Mouse (Mus musculus): ENCODE results near the gene Egln1.
A peak's percentile ranks its signal among the peaks of the same experiment; 100 is the strongest.

Egln1 gene

DNA sequence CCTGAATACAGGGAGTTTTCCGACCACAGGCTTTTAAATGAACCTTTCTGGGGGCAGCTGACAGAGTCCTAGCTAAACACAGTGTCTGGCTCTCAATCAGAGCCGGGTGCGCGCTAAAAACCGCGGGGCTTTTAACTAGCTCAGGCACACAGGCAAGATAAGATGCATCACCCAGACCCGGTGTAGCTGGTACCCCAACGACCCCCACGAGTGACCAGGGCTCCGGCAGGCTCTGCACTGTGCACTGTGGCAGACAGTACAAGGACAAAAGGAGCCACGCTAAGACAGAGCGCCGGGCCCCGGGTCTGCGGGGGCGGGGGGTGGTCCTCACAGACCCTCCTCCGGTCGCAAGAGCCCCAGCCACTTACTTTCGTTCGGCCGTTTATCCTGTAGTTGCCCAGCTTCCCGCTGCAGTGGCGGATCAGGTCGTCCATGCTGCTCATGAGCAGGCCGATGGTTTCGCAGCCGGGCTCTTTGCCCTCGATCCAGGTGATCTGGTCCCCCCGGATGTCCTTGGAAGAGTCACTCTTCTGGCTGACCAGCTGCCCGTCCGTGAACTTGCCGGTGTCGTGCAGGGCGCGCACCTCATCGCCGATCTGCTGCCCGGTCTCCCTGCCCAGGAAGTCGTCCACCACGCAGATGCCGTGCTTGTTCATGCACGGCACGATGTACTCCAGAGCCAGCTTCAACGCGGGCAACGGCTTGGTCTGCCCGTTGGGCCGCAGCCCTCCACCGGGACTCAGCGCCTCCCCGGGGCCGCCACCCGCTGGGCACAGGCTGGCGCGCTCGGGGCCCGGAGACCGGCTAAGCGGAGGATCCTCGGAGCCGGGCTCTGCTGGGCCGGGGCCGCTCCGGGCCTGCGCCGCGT, 1.0 kb downstream of the Egln1 start:
- peak; percentile 46 for DNase-seq (ENCODE audit: low read depth, low spot score)

DNA sequence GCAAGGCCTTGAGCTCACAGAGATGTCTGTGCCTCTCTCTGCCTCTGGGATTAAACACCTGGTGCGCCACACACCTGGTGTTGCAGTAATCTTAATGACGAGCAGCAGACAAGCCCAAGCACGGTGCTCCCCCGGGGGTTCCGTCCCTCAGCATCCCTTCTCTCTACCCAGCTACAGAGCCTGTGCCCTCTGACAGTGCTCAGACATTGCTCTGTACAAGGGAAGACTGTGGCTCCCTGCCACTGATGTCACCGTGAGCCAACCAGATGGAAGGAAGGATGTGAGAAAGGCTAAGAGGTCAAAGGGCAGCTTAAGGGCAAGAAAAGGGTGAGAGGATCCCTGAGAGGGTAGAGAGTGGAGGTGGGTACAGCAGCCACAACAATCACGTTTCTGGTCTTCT, 4.7 kb downstream of the Egln1 start:
- no peak for DNase-seq (ENCODE audit: low read depth, low spot score)

DNA sequence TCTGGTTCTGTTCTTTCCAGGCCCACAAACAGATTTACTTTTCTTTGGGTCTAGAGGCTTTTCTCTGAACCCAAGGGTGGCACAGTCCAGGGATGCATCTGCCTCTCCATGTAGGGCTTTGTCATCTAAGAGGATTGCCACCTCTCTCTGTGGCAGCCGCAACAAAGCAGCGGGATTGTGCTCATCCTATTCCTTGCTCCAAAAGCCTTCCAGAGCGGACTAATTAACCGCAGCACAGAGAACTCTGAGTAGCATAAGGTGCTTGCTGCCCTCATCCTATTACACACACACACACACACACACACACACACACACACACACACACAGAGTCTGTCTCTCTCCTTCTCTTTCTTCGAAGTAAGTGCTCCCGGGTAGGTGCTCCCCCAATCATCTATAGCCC, 5.3 kb downstream of the Egln1 start:
- no peak for DNase-seq (ENCODE audit: low read depth, low spot score)

- DNase-seq (ENCODE audit: low read depth, low spot score), result no peak
Observed at GRCm38 (mm10) chr8:124937293-124937692, 11.8 kb downstream of the Egln1 start.

- no peak for DNase-seq (ENCODE audit: low read depth, low spot score)
Observed at GRCm38 (mm10) chr8:124936699-124937098, 12.4 kb downstream of the Egln1 start.

- DNase-seq (ENCODE audit: low read depth, low spot score), result peak; percentile 45
Observed at GRCm38 (mm10) chr8:124935116-124935515, 14.0 kb downstream of the Egln1 start.

DNA sequence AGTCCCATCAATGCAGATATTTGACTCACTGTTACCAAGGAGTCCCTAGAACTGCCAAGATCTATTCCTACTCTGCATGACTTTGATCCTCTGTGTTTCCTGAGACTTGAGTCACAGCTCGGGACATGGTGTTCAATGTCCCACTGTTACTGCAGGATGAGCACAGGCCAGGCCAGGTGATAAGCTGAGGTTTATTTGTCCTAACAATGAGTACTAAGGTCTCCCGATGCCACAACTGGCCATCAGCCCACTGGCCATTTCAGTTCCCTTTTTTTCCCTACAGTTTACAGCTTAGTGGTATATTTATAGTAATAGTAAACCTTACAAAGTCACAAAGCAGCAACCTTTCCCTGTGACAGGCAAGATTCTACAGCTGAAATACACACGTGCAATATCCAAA, 16.7 kb downstream of the Egln1 start:
- DNase-seq (ENCODE audit: low read depth, low spot score), result no peak

DNA sequence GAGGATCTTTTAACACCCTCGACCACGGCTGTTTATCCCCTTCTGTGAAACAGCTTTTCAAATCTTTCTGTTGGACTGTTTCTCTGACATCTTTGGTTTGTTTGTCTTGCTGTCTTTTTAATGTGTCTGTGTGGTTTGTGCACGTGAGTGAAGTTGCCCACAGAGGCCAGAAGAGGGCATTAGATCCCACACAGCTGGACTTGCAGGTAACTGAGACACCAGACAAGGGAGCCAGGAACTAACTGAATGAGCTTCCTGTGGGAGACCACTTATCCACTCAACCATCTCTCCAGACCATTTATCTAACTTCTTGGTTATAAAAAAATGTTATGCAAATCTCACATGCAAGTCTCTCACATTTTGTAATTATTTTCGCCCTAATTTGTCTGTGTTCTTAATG, 18.5 kb downstream of the Egln1 start:
- DNase-seq (ENCODE audit: low read depth, low spot score), result peak; percentile 73

GRCm38 (mm10) chr8:124930086-124930485, 19.0 kb downstream of the Egln1 start:
- DNase-seq (ENCODE audit: low read depth, low spot score), result no peak

DNA sequence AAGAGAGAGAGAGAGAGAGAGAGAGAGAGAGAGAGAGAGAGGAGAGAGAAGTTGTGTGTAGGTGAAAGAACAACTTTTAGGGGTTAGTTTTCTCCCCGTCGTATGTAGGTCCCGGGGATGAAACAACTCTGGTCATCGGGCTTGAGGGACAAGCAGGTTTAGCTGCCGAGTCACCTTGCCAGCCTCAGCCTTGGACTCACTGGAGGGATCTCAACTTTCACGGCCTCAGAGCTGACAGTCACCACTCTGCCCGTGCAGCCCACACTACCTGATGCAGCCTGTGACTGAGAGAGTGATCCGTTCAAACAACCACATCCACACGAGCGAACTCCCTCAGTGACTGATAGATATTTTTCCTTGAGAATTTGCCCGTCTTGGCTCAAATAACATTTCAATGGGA, 20.1 kb downstream of the Egln1 start:
- no peak for DNase-seq (ENCODE audit: low read depth, low spot score)

- no peak for DNase-seq (ENCODE audit: low read depth, low spot score)
Observed at GRCm38 (mm10) chr8:124926351-124926771, 22.8 kb downstream of the Egln1 start.

GRCm38 (mm10) chr8:124925544-124926266, 23.4 kb downstream of the Egln1 start:
- DNase-seq (ENCODE audit: low read depth, low spot score), result no peak

DNA sequence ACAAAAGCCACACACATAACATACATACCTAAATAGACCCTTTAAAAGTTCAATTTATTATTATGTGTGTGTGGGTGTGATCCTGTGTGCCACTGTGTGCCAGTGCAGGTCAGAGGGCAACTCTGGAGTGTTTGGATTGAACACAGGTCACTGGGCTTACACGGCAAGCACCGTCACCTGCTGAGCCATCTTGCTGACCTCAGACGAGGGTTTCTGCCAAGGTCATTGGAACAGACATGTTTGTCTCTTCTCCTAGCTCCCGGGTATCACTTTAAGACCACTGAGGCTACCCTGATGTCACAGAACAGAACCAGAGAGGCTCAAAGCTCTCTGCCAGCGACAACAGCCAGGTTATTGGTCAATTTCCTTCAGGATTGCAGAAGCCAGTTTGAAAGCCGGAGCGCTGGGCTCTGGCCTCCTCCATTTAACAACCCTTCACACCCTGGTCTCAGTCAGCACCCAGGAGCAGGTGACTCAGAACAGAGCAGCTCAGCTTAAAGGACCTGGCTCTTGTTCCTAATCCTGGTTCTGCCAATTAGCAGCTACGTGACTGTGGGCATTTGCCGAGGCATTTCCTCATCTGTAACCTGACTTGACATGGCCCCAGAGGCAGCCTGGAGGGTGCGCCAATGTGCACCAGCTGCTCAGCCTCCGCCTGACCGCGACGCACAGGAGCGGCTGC, 25.0 kb downstream of the Egln1 start:
- DNase-seq (ENCODE audit: low read depth, low spot score), result no peak

GRCm38 (mm10) chr8:124922490-124923089, 26.5 kb downstream of the Egln1 start:
- DNase-seq (ENCODE audit: low read depth, low spot score), result no peak

GRCm38 (mm10) chr8:124921369-124922279, 27.5 kb downstream of the Egln1 start:
- DNase-seq (ENCODE audit: low read depth, low spot score), result no peak

GRCm38 (mm10) chr8:124917741-124918484, 31.2 kb downstream of the Egln1 start:
- DNase-seq (ENCODE audit: low read depth, low spot score), result no peak

DNA sequence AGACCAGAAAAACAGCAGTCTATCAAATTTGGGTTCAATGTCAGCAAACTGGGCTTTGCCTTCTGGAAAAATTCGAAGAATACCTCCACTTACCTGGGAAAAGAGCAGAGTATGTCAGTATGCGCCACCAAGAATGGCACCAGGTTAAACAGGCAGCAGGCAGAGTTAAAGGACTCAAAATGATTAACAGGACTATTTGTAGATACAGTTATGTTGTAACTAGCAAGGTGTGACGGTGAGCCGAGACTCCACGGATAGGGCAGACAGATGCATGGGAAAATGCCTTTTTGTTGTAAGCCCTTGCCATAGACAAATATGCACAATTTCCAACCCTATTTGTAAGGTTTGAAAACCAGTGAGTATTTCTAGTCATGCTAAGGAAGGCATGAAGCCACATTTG, 35.1 kb downstream of the Egln1 start:
- DNase-seq (ENCODE audit: low read depth, low spot score), result no peak

- no peak for DNase-seq (ENCODE audit: low read depth, low spot score)
Observed at GRCm38 (mm10) chr8:124911938-124912872, 36.9 kb downstream of the Egln1 start.

DNA sequence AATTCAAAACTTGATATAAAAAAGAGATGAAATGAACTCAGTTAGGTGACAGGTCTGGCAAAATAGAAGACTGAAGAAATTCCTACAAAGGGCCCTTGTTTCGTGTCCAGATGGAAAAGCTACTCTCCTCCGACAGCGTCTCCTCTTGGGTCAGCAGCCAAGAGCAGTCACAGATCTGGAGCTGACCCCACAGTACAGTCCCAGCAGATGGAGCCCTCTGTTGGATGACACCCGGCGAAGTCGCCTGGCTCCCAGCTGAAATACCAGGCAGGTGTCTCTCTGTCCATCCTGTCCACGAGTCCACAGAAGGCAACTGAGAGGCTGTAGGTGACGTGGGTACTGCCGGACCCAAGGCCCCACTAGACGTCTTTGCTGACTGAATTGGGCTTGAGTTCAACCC, 38.8 kb downstream of the Egln1 start:
- DNase-seq (ENCODE audit: low read depth, low spot score), result no peak

All from ZHBTc4 (cell line).